Mouse (Mus musculus) skeletal muscle tissue, adult 2 months (tissue): ENCODE measurements at regions not wholly inside any gene's neighbourhood (a gene's known extent, or its start where the extent isn't known, plus 50 kb on each side); places are given as distances from the start of the nearest gene placed in this dataset.

Source experiments
- DNase-seq: peaks from one replicate; pipeline ENCODE4 v3.0.0-alpha.2; 2012; ENCODE audit warnings: low read depth, low spot score

- DNase-seq = no peak
Measured at GRCm38 (mm10) chr9:57325962-57326361, 63.5 kb upstream of the 1700017B05Rik start.

DNA sequence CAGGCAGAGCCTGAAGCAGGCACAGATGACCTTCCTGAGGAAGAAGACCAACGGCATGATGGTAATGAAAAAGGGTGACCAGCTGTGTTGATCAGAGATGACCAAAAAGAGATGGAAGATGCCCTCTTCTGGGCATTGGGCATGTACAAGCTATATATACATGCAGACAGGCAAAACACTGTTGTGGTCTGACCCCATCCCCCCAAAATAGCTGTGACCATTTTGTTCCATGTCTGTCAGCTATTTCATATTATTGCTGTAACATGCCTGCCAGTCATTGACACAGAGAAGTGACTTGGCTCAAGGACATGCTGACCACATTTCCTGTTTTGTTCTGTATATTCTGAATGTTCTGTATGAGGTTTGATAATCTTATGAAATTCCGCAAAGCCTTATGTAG is 56.6 kb upstream of the 1700017B05Rik start:
- no peak for DNase-seq

GRCm38 (mm10) chr9:57317531-57318201 is 55.3 kb upstream of the 1700017B05Rik start:
- peak; percentile 13 for DNase-seq

- no peak for DNase-seq
Measured at GRCm38 (mm10) chr9:57315032-57315660, 52.7 kb upstream of the 1700017B05Rik start.

GRCm38 (mm10) chr9:57313876-57314275 is 51.5 kb upstream of the 1700017B05Rik start:
- DNase-seq = no peak

DNA sequence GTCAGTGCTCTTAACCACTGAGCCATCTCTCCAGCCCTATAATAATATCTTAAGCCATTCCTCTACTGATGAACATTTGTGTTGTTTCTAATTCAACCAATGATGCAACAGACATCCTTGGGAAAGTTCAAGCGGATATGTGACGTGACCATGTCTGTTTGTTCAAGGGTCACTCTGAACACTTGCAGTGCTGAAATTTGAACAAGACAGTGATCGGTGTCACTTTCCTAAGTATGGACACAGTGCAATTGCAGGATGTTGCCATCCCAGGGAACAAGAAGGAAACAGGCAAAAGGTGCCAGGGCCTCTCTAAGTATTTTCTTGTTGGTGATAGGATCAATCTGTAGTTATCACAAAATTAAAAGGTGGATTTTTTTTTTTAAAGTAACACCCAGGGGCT is 50.1 kb upstream of the 1700017B05Rik start:
- DNase-seq = no peak
